Mouse (Mus musculus) left cerebral cortex, postnatal 36 days (tissue): ENCODE data around the gene Rpl37. TPM values are rescaled to one million over a fixed set of nuclear protein-coding genes. Genes with fewer than 3 reads are reported as not detected.
A peak's percentile ranks its signal among the peaks of the same experiment; 100 is the strongest.

Experiments used
- DNase-seq, 2 experiments: peaks; one replicate each; pipeline ENCODE4 v3.0.0; 2021 to 2022; ENCODE audit warnings: low spot score in 2 of 2, mixed read lengths in 1 of 2
- intact Hi-C: fragments of 180-260 bp; cut with DNase I; formaldehyde crosslinking; loops from one replicate; pipeline ENCODE4 v1.15.1; 2025
- total RNA-seq, 2 experiments: library from RNA; stranded (reverse); gene quantifications; 2 replicates each; pipeline ENCODE4 v1.2.3; 2021

The Rpl37 gene
- total RNA-seq = 100 to 1,000 TPM; 257 to 266 TPM

GRCm38 (mm10) chr15:5116270-5117030 lies at the start of gene Rpl37:
TSS of gene Rpl37 (plus strand) at chr15:5116645.
- DNase-seq = peak; percentile 98 to 99
- intact Hi-C loops = loop anchor here (2.0 to 5.0 kb wide), 2 partner anchors 26 to 71 kb away; partner anchors contain the start of genes Prkaa1 and Ttc33

GRCm38 (mm10) chr15:5068801-5069518 lies 47.5 kb upstream of the Rpl37 start:
- intact Hi-C loops = loop anchor here (2.0 kb wide), 1 partner anchor 1012 kb away; no protein-coding TSS in a partner anchor
- peak; percentile 53 to 60 for DNase-seq

- intact Hi-C loops = no loop called here
- DNase-seq = no peak
Measured at GRCm38 (mm10) chr15:5081235-5081634, 35.2 kb upstream of the Rpl37 start.

- no peak for DNase-seq
- intact Hi-C loops = no loop called here
Measured at GRCm38 (mm10) chr15:5086162-5086561, 30.3 kb upstream of the Rpl37 start.

- intact Hi-C loops = no loop called here
- no peak for DNase-seq
Measured at GRCm38 (mm10) chr15:5088850-5089608, 27.4 kb upstream of the Rpl37 start.

GRCm38 (mm10) chr15:5090131-5090530 lies 26.3 kb upstream of the Rpl37 start:
- no peak for DNase-seq
- intact Hi-C loops = no loop called here

- intact Hi-C loops = no loop called here
- DNase-seq = no peak
Measured at GRCm38 (mm10) chr15:5095534-5096301, 20.7 kb upstream of the Rpl37 start.

- DNase-seq = no peak
- intact Hi-C loops = no loop called here
Measured at GRCm38 (mm10) chr15:5097376-5097775, 19.1 kb upstream of the Rpl37 start.

- intact Hi-C loops = no loop called here
- DNase-seq = no peak
Measured at GRCm38 (mm10) chr15:5102312-5102711, 14.1 kb upstream of the Rpl37 start.

- intact Hi-C loops = loop anchor here (2.0 kb wide), 1 partner anchor 1049 kb away; no protein-coding TSS in a partner anchor
- DNase-seq = no peak
Measured at GRCm38 (mm10) chr15:5105891-5106290, 10.6 kb upstream of the Rpl37 start.

- DNase-seq = no peak
- intact Hi-C loops = loop anchor here (2.0 kb wide), 1 partner anchor 1049 kb away; no protein-coding TSS in a partner anchor
Measured at GRCm38 (mm10) chr15:5106293-5106692, 10.2 kb upstream of the Rpl37 start.

- intact Hi-C loops = loop anchor here (2.0 kb wide), 1 partner anchor 1051 kb away; no protein-coding TSS in a partner anchor
- DNase-seq = no peak
Measured at GRCm38 (mm10) chr15:5107686-5108654, 8.5 kb upstream of the Rpl37 start, which contains the start of gene Card6. TSS of gene Card6 (minus strand) at chr15:5108539.

- intact Hi-C loops = no loop called here
Measured at GRCm38 (mm10) chr15:5108655-5109040, 7.8 kb upstream of the Rpl37 start.

GRCm38 (mm10) chr15:5112651-5113050 lies 3.8 kb upstream of the Rpl37 start:
- no peak for DNase-seq
- intact Hi-C loops = no loop called here

More at GRCm38 (mm10) chr15:5108655-5109040, 7.8 kb upstream of the Rpl37 start:
- DNase-seq = no peak

GRCm38 (mm10) chr15:5115173-5115572 lies 1.3 kb upstream of the Rpl37 start:
- DNase-seq = no peak
- intact Hi-C loops = loop anchor here (5.0 kb wide), 1 partner anchor 72 kb away; the partner anchor contains the start of gene Ttc33

- no peak for DNase-seq
- intact Hi-C loops = loop anchor here (2.0 to 5.0 kb wide), 2 partner anchors 26 to 70 kb away; partner anchors contain the start of genes Prkaa1 and Ttc33
Measured at GRCm38 (mm10) chr15:5117031-5117601, 671 bp downstream of the Rpl37 start.

- intact Hi-C loops = loop anchor here (5.0 kb wide), 1 partner anchor 69 kb away; the partner anchor contains the start of gene Ttc33
Measured at GRCm38 (mm10) chr15:5118626-5119025, 2.2 kb downstream of the Rpl37 start.

More at GRCm38 (mm10) chr15:5118626-5119025, 2.2 kb downstream of the Rpl37 start:
- DNase-seq = no peak
